Mouse (Mus musculus) B cell, adult (primary cell): ENCODE measurements around the gene Gtf2h5. TPM values are rescaled to one million over a fixed set of nuclear protein-coding genes. Genes with fewer than 3 reads are reported as not detected.

ENCODE experiments used
- total RNA-seq: library from RNA; stranded (reverse); gene quantifications from 4 replicates; pipeline ENCODE4 v1.2.4, GENCODE M21; 2023; ENCODE audit not compliant: inconsistent age

Gene Gtf2h5
- 56.5 to 61.5 TPM (median 59.7 TPM) in 4 replicates for total RNA-seq

DNA sequence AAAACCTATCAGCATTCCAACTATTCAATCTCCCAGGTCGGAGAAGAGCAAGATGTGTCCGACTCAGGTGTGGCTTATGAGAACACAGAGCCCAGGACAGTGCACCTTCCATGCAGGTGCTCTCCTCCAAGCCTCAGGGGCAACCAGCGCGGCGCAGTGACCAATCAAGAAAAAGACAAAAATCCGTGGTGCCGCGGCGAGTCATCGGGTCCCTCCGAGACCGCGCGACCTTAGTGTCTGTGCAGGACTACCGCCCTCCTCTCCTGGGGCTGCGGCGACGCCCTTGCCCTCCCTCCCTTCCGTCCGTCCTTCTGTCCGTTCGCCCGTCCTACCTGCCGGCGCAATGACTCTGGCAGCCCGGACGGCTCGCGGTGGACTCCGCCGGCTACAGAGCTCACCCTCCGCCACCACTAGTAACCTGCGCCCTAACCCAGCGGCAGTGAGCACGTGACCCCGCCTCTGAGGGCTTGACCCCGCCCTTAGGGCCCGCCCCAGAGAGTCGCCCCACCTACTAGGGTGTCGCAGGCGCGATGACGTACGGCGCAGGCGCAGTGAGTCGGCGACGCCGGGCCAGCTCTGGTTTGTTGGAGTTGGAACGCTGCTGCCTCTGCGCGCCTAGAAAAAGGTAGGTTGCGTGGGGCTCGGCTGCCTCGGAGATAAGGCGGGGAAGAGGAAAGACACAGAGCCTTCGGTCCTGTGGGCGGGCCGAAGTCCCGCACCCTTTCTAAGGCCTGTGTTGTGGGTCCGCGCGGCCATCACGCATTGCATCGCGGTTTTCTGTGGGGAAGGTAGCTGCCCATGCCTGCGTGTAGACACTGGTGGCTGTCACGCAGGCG lies at the start of gene Gtf2h5, which contains the start of gene Serac1:
Gtf2h5 (plus strand) TSS at position 500 of the 836 bp plus-strand sequence.
Serac1 (minus strand) TSS at position 455 of the 836 bp plus-strand sequence.

DNA sequence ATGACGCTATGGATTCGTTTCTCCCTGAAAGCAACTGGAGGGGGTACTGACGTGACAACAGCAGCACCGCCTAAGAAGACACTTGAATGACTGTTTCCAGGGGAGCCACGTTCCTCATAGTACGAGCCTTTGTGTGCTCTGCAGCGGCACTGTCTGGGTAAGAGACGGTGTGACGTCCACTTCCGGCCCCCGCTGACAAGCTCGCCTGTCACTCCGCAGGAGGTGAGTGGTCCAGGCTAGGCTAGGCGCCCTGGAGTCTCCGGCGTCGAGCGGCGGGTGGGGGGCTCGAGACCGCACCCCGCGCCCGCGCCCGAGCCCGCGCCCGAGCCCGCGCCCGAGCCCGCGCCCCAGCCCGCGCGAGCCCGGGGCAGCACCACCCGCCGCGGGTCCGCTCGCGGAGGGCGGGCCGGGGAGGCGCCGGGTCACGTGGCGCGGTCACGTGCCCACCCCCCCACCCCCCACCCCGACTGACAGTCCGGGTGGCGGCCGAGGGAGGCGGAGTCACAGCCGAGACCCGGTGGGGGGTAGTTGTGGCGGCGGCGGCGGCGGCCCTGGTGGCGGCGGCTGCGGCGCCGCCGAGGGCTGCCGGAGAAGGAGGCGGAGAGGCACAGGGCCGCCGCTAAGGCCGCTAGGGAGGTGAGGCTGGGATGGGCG lies 26.9 kb downstream of the Gtf2h5 start, which contains the start of gene Tulp4:
Tulp4 (plus strand) TSS at position 77 of the 654 bp plus-strand sequence.

Other genes starting within 250 kb of the Gtf2h5 start
- gene Snx9, start 238.5 kb upstream of the Gtf2h5 start, total RNA-seq, result 120 to 125 TPM (median 122 TPM) in 4 replicates
- gene Synj2, start 138.5 kb upstream of the Gtf2h5 start, total RNA-seq, result 4.3 to 5.8 TPM (median 5.3 TPM) in 4 replicates
- gene Serac1, start within 50 bp of the Gtf2h5 start, total RNA-seq, result 5.9 to 9.0 TPM (median 6.5 TPM) in 4 replicates
- 58.1 to 65.9 TPM (median 63.4 TPM) in 4 replicates for gene Tulp4, start 26.7 kb downstream of the Gtf2h5 start, total RNA-seq
- gene Tmem181a, start 177.1 kb downstream of the Gtf2h5 start, total RNA-seq, result 1.7 to 2.0 TPM (median 1.9 TPM) in 4 replicates
- 5.9 to 7.5 TPM (median 6.5 TPM) in 4 replicates for gene Dynlt1a, start 237.7 kb downstream of the Gtf2h5 start, total RNA-seq